Mouse (Mus musculus) liver, embryonic 13.5 days (tissue): ENCODE measurements at regions not wholly inside any gene's neighbourhood (a gene's known extent, or its start where the extent isn't known, plus 50 kb on each side); places are given as distances from the start of the nearest gene placed in this dataset.
A peak's percentile ranks its signal among the peaks of the same experiment; 100 is the strongest.

Source experiments
- ATAC-seq: fragments of 200-750 bp; cut with Nextera tagmentation; 2 replicates; pipeline ENCODE4 v1.8.0; 2017; ENCODE audit warnings: low read depth, mild to moderate bottlenecking, moderate number of reproducible peaks, moderate library complexity
- DNase-seq: peaks from one replicate; pipeline ENCODE4 v3.0.0; 2022
- H3K27ac ChIP-seq: fragments of 300-500 bp; sonication (generic); 2 replicates; pipeline ENCODE4 v1.5.1; 2015; ENCODE audit warnings: moderate library complexity, mild to moderate bottlenecking, inconsistent platforms
- H3K27me3 ChIP-seq: fragments of 300-500 bp; sonication (generic); 2 replicates; pipeline ENCODE4 v1.6.1; 2015; ENCODE audit warnings: mild to moderate bottlenecking, inconsistent platforms
- H3K36me3 ChIP-seq: fragments of 300-500 bp; sonication (generic); 2 replicates; pipeline ENCODE4 v1.6.1; 2015; ENCODE audit warnings: mild to moderate bottlenecking, inconsistent platforms
- H3K4me1 ChIP-seq: fragments of 300-500 bp; sonication (generic); replicated peaks from 2 replicates; pipeline ENCODE4 v1.6.1; 2015; ENCODE audit warnings: inconsistent platforms
- H3K4me2 ChIP-seq: fragments of 300-500 bp; sonication (generic); 2 replicates; pipeline ENCODE4 v1.6.1; 2015; ENCODE audit warnings: inconsistent platforms, mild to moderate bottlenecking, moderate library complexity
- H3K4me3 ChIP-seq: fragments of 300-500 bp; sonication (generic); replicated peaks from 2 replicates; pipeline ENCODE4 v1.5.1; 2015; ENCODE audit warnings: mild to moderate bottlenecking, inconsistent platforms
- H3K9ac ChIP-seq: fragments of 300-500 bp; sonication (generic); 2 replicates; pipeline ENCODE4 v1.6.1; 2015; ENCODE audit warnings: mild to moderate bottlenecking, inconsistent platforms
- H3K9me3 ChIP-seq: fragments of 300-500 bp; sonication (generic); replicated peaks from 2 replicates; pipeline ENCODE4 v1.6.1; 2016; ENCODE audit warnings: inconsistent platforms
- WGBS: fragments of 180-500 bp; shearing (Covaris S2); methylation state at CpG from one replicate; pipeline ENCODE4 v1.1.7; 2015; ENCODE audit not compliant: insufficient replicate concordance; 5-methylcytosine and 5-hydroxymethylcytosine counted together

- Histone ChIP-seq H3K9me3 (no peaks in the 10 kb centered on the region), H3K4me3 (no peak overlapping the region), H3K4me1 (no peaks in the 10 kb centered on the region), H3K27ac (no peak overlapping the region), H3K27me3 (no peaks in the 10 kb centered on the region), H3K9ac (no peak overlapping the region), H3K4me2 (no peak overlapping the region), H3K36me3 (no peaks in the 10 kb centered on the region)
- no peak for DNase-seq
- WGBS, result 71% methylated on average over 4 of the region's 4 CpGs
- ATAC-seq, result no peak
Observed at GRCm38 (mm10) chr9:33062476-33062875, 426.5 kb downstream of the Ets1 start.

GRCm38 (mm10) chr9:33065331-33065730 is 429.3 kb downstream of the Ets1 start:
- Histone ChIP-seq H3K27me3 (no peaks in the 10 kb centered on the region), H3K4me3 (no peak overlapping the region), H3K9me3 (no peaks in the 10 kb centered on the region), H3K36me3 (no peaks in the 10 kb centered on the region), H3K9ac (no peak overlapping the region), H3K4me2 (no peak overlapping the region), H3K4me1 (no peaks in the 10 kb centered on the region), H3K27ac (no peak overlapping the region)
- DNase-seq, result no peak
- WGBS, result 68% methylated on average over 3 of the region's 3 CpGs
- ATAC-seq, result no peak

DNA sequence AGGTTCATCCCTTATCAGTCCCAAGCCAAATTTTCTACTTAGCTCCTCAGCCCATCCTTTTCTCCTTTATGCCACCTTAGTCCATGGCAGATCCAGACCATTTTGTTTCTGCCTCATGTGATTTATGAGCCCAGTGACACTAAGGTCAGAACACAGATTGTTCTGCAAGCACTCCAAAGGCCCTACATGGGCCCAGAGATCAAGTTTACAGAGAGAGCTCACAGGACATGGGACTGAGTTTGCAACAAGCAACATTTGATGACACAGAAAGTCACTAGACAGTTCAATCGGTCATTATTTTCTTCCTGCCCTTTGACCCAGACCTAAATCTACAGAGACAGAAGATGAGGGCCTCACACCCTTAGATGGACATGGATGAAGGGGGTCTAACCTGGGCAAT is 431.5 kb downstream of the Ets1 start:
- DNase-seq (no peak), ATAC-seq (no peak)
- H3K36me3 ChIP-seq, result no peaks in the 10 kb centered on the region
- WGBS, result 62% methylated on average over 1 of the region's 1 CpGs
- H3K9ac ChIP-seq, result no peak overlapping the region
- H3K27me3 ChIP-seq, result no peaks in the 10 kb centered on the region
- H3K9me3 ChIP-seq, result no peaks in the 10 kb centered on the region
- no peaks in the 10 kb centered on the region for H3K4me1 ChIP-seq
- H3K4me2 ChIP-seq, result no peak overlapping the region
- H3K4me3 ChIP-seq, result no peak overlapping the region
- no peak overlapping the region for H3K27ac ChIP-seq

- H3K27me3 ChIP-seq, result no peaks in the 10 kb centered on the region
- WGBS, result 67% methylated on average over 3 of the region's 3 CpGs
- H3K9me3 ChIP-seq, result no peaks in the 10 kb centered on the region
- ATAC-seq (no peak), DNase-seq (no peak)
- no peak overlapping the region for H3K4me3 ChIP-seq
- no peak overlapping the region for H3K27ac ChIP-seq
- no peaks in the 10 kb centered on the region for H3K36me3 ChIP-seq
- no peak overlapping the region for H3K9ac ChIP-seq
- H3K4me2 ChIP-seq, result no peak overlapping the region
- no peaks in the 10 kb centered on the region for H3K4me1 ChIP-seq
Observed at GRCm38 (mm10) chr9:33070116-33070515, 434.1 kb downstream of the Ets1 start.

DNA sequence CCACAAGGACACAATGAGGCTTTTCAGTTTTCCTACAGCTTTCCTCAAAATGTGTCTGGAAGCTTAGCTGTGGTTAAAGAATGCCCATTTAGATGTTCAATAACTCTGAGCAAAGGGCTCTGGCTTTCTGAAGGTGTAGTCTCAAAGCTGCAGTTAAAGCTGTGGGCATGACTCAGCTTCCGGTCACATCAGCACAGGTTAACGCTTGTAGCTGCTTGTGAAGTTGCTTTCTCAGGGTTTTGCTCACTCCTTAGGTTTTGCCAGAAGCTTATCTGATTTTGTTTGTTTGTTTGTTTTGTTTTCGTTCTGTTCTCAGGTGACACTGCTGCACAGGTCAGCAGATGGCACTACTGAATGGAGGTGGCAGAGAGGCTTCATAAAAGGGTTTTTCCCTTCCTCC is 444.2 kb downstream of the Ets1 start:
- no peaks in the 10 kb centered on the region for H3K9me3 ChIP-seq
- no peaks in the 10 kb centered on the region for H3K36me3 ChIP-seq
- no peaks in the 10 kb centered on the region for H3K27me3 ChIP-seq
- no peak overlapping the region for H3K27ac ChIP-seq
- H3K4me1 ChIP-seq, result no peaks in the 10 kb centered on the region
- WGBS, result 44% methylated on average over 3 of the region's 3 CpGs
- no peak for ATAC-seq
- H3K4me2 ChIP-seq, result no peak overlapping the region
- no peak overlapping the region for H3K9ac ChIP-seq
- H3K4me3 ChIP-seq, result no peak overlapping the region
- no peak for DNase-seq

DNA sequence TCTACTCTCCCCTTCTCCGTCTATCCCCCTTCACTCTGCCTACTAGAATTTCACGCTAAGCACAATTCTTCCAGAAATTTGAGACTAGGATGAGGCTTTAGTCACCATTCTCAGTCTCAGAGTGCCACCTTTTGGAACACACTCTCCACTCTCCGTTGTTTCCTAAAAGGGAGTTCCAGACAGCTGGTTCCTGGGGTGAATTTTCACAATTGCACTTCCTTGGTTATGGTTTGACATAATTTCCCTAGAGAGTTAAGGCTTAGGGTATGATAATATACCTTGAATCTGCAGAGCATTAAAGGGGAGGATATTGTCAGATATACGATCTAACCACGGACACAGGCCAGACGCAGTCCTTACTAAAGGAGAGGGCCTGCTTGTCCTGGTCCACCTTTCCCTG is 444.8 kb downstream of the Ets1 start:
- ATAC-seq, result no peak
- no peak for DNase-seq
- Histone ChIP-seq H3K4me2 (no peak overlapping the region), H3K4me1 (no peaks in the 10 kb centered on the region), H3K4me3 (no peak overlapping the region), H3K27me3 (no peaks in the 10 kb centered on the region), H3K36me3 (no peaks in the 10 kb centered on the region), H3K9ac (no peak overlapping the region), H3K9me3 (no peaks in the 10 kb centered on the region), H3K27ac (no peak overlapping the region)
- WGBS, result 50% methylated on average over 6 of the region's 6 CpGs

GRCm38 (mm10) chr9:33089977-33090376 is 454.0 kb downstream of the Ets1 start:
- Histone ChIP-seq H3K4me3 (no peak overlapping the region), H3K27me3 (no peaks in the 10 kb centered on the region), H3K36me3 (no peaks in the 10 kb centered on the region), H3K4me1 (no peaks in the 10 kb centered on the region), H3K9me3 (no peaks in the 10 kb centered on the region), H3K4me2 (no peak overlapping the region), H3K27ac (no peak overlapping the region), H3K9ac (no peak overlapping the region)
- WGBS, result 48% methylated on average over 3 of the region's 3 CpGs
- no peak for ATAC-seq
- no peak for DNase-seq

DNA sequence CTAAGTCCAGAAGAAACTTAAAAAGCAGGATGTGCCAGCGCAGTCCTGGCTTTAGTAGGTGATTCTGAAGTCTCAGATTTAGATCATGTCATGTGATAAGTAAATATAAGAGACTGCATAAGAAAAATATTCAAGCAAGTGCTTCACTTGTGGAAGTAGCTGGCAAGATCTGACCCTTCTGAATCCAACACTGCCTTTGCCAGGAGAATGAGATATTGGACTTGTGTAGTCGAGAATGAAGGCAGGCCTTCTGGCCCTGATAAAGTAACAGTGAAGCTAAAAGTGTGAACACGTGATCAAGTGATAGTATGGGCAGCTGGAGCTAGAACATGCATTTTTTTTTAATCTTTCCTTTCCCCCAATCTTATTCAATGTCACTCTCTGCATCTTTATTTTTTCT is 455.6 kb downstream of the Ets1 start:
- Histone ChIP-seq H3K27ac (no peak overlapping the region), H3K36me3 (no peaks in the 10 kb centered on the region), H3K9me3 (no peaks in the 10 kb centered on the region), H3K27me3 (no peaks in the 10 kb centered on the region), H3K4me1 (no peaks in the 10 kb centered on the region), H3K4me3 (no peak overlapping the region), H3K9ac (no peak overlapping the region), H3K4me2 (no peak overlapping the region)
- WGBS, result 47% methylated on average over 3 of the region's 3 CpGs
- no peak for DNase-seq
- no peak for ATAC-seq

GRCm38 (mm10) chr9:33095654-33096053 is 459.6 kb downstream of the Ets1 start:
- H3K36me3 ChIP-seq, result no peaks in the 10 kb centered on the region
- H3K27me3 ChIP-seq, result no peaks in the 10 kb centered on the region
- WGBS, result 2% methylated on average over 3 of the region's 3 CpGs
- H3K4me3 ChIP-seq, result no peak overlapping the region
- H3K27ac ChIP-seq, result no peak overlapping the region
- H3K4me2 ChIP-seq, result no peak overlapping the region
- DNase-seq (peak; percentile 6), ATAC-seq (no peak)
- H3K9ac ChIP-seq, result no peak overlapping the region
- no peaks in the 10 kb centered on the region for H3K9me3 ChIP-seq
- H3K4me1 ChIP-seq, result no peaks in the 10 kb centered on the region

DNA sequence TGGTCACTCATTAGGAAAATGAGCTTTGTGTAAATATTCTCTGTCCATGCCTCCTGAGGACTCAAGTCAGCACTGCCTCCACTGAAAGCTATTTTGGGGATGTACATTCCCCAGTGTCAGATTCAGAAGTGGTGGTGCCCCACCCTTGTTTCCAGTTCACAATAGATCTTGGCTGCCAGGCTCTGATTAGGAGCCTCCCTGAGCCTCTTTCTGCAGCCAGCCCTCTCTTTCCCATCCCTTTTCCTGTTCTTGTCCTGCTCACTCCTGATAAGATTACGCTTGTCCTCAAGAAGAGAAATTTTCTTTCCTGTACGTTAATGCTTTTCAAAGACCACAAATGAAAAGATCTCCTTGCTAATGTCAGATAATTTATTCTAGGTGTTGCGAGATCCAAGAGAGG is 465.2 kb downstream of the Ets1 start:
- 12% methylated on average over 3 of the region's 3 CpGs for WGBS
- H3K27me3 ChIP-seq, result no peaks in the 10 kb centered on the region
- no peaks in the 10 kb centered on the region for H3K9me3 ChIP-seq
- 0 out of 2 replicates have a peak, but pooled peaks cover 3% of the 10 kb centered on the region for H3K4me1 ChIP-seq
- H3K4me2 ChIP-seq, result no peak overlapping the region
- DNase-seq (no peak), ATAC-seq (no peak)
- H3K4me3 ChIP-seq, result no peak overlapping the region
- no peak overlapping the region for H3K9ac ChIP-seq
- no peak overlapping the region for H3K27ac ChIP-seq
- H3K36me3 ChIP-seq, result no peaks in the 10 kb centered on the region

GRCm38 (mm10) chr9:33104623-33105074 is 468.6 kb downstream of the Ets1 start:
- 54% methylated on average over 3 of the region's 3 CpGs for WGBS
- no peak for ATAC-seq
- Histone ChIP-seq H3K4me2 (no peak overlapping the region), H3K4me3 (no peak overlapping the region), H3K9me3 (no peaks in the 10 kb centered on the region), H3K27me3 (no peaks in the 10 kb centered on the region), H3K4me1 (0 out of 2 replicates have a peak, but pooled peaks cover 3% of the 10 kb centered on the region), H3K27ac (no peak overlapping the region), H3K9ac (no peak overlapping the region), H3K36me3 (no peaks in the 10 kb centered on the region)
- DNase-seq, result no peak

GRCm38 (mm10) chr9:33123841-33124240 is 487.8 kb downstream of the Ets1 start:
- Histone ChIP-seq H3K27ac (no peak overlapping the region), H3K9ac (no peak overlapping the region), H3K4me2 (no peak overlapping the region), H3K9me3 (no peaks in the 10 kb centered on the region), H3K4me1 (no peaks in the 10 kb centered on the region), H3K27me3 (no peaks in the 10 kb centered on the region), H3K36me3 (no peaks in the 10 kb centered on the region), H3K4me3 (no peak overlapping the region)
- WGBS, result 66% methylated on average over 1 of the region's 1 CpGs
- DNase-seq, result no peak
- ATAC-seq, result no peak
